Comparison of ENCODE assay signal across 7 mouse cellular contexts in the genomic region with DNA sequence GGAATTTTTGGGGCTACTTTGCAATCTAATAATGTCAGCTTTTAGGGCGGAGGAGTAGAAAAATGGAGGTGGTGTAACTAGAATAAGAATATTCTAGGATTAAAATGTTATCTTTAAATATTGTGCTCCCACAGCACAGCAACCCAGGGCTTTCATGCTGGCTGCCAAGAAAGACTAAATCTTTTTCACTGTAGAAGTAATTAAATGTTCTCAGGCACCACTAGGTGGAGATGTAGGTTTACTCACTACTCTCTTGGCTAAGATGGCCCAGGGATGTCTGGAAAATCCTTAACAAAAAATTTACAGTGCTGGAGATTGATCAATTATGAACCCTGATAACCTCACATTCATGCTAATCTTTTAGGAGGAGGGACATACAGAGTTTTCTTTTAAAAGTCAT.
DNase-seq lines count a peak whose midpoint lies in the region; ATAC-seq lines count a peak whose summit lies in the region.

No protein-coding gene starts in this region.

- DNase-seq in left cerebral cortex, adult 11 months (ENCODE audit: low spot score), result peak; percentile 32
- no peak for DNase-seq in left cerebral cortex, postnatal 36 days (ENCODE audit: low spot score in 2 of 2)
- DNase-seq in R1 (ENCODE audit: low read depth, low spot score), result peak; percentile 28
- peak; percentile 96 for DNase-seq in forebrain, embryonic 14.5 days (ENCODE audit: low spot score)
- peak; percentile 92 for DNase-seq in midbrain, embryonic 14.5 days
- DNase-seq in c-Kit-positive CD71-positive TER-119-positive erythroid progenitor cells, embryonic 14.5 days (ENCODE audit: low spot score), result no peak

- no peak overlapping the region; the same call in 1 of the 2 replicates for H3K27ac ChIP-seq in forebrain, embryonic 14.5 days (ENCODE audit: low read depth, low read length)
- 0 out of 2 replicates have a peak overlapping the region, but pooled peaks have one; percentile 10 for H3K27ac ChIP-seq in midbrain, embryonic 14.5 days (replicated peaks; ENCODE audit: low read depth, low read length)

- ATAC-seq in forebrain, embryonic 14.5 days, result peak; percentile 67
- ATAC-seq in midbrain, embryonic 14.5 days (ENCODE audit: low FRiP score, low TSS enrichment), result peak; percentile 61; the same call in 1 of the 2 replicates
- no peak for ATAC-seq in inflammation-experienced regulatory T-cells, adult 6 months

- peaks cover 20% of the 10 kb centered on the region for H3K4me1 ChIP-seq in forebrain, embryonic 14.5 days (ENCODE audit: control insufficient read depth, insufficient read depth, low read length)
- peaks cover 25% of the 10 kb centered on the region for H3K4me1 ChIP-seq in midbrain, embryonic 14.5 days (ENCODE audit: control insufficient read depth, insufficient read depth, low read length)

- no peak overlapping the region for H3K4me2 ChIP-seq in forebrain, embryonic 14.5 days (ENCODE audit: low read length)
- H3K4me2 ChIP-seq in midbrain, embryonic 14.5 days (ENCODE audit: low read length), result 0 out of 2 replicates have a peak overlapping the region, but pooled peaks have one; percentile 3

- H3K27me3 ChIP-seq in forebrain, embryonic 14.5 days (replicated peaks; ENCODE audit: control insufficient read depth, insufficient read depth, low read length), result no peaks in the 10 kb centered on the region
- H3K27me3 ChIP-seq in midbrain, embryonic 14.5 days (ENCODE audit: control insufficient read depth, insufficient read depth, low read length), result no peaks in the 10 kb centered on the region

- no peaks in the 10 kb centered on the region for H3K36me3 ChIP-seq in forebrain, embryonic 14.5 days (ENCODE audit: control insufficient read depth, insufficient read depth, low read length)
- no peaks in the 10 kb centered on the region for H3K36me3 ChIP-seq in midbrain, embryonic 14.5 days (ENCODE audit: control insufficient read depth, insufficient read depth, low read length)

- H3K9ac ChIP-seq in forebrain, embryonic 14.5 days (ENCODE audit: low read length), result no peak overlapping the region
- H3K9ac ChIP-seq in midbrain, embryonic 14.5 days (replicated peaks; ENCODE audit: low read length), result no peak overlapping the region

- H3K9me3 ChIP-seq in forebrain, embryonic 14.5 days (replicated peaks; ENCODE audit: control insufficient read depth, low read length), result no peaks in the 10 kb centered on the region
- H3K9me3 ChIP-seq in midbrain, embryonic 14.5 days (ENCODE audit: control insufficient read depth, low read length), result no peaks in the 10 kb centered on the region

- 37% methylated on average over 1 of the region's 1 CpGs for WGBS in forebrain, embryonic 14.5 days
- 19% methylated on average over 1 of the region's 1 CpGs for WGBS in midbrain, embryonic 14.5 days

- no peak overlapping the region for H3K4me3 ChIP-seq in forebrain, embryonic 14.5 days (ENCODE audit: low read depth, low read length)
- no peak overlapping the region for H3K4me3 ChIP-seq in midbrain, embryonic 14.5 days (replicated peaks; ENCODE audit: low read depth, low read length)

- intact Hi-C loops in left cerebral cortex, postnatal 36 days (cut with DNase I), result loop anchor here (5.0 to 10.0 kb wide), 5 partner anchors 278 to 1622 kb away; no protein-coding TSS in a partner anchor

Comparison
In these comparisons a context has a peak if more than half of its experiments do, and no peak if none do; other contexts are left out.
1. DNase-seq: peak in left cerebral cortex, adult 11 months (single experiment), R1 (single experiment), forebrain, embryonic 14.5 days (single experiment) and midbrain, embryonic 14.5 days (single experiment); none in left cerebral cortex, postnatal 36 days (0 of 2) and c-Kit-positive CD71-positive TER-119-positive erythroid progenitor cells, embryonic 14.5 days (single experiment).